Mouse (Mus musculus) frontal cortex, adult (tissue): ENCODE measurements around the gene Mfsd6l.

Experiments
- ATAC-seq: cut with Nextera tagmentation; 2 replicates; pipeline ENCODE4 v1.9.2; 2017; ENCODE audit warnings: mild to moderate bottlenecking, moderate library complexity, mixed read lengths; ENCODE audit not compliant: low TSS enrichment

The Mfsd6l gene

GRCm38 (mm10) chr11:68555918-68556584 is at the start of gene Mfsd6l:
Gene Mfsd6l, plus strand, starts transcription at chr11:68556186.
- no peak for ATAC-seq

GRCm38 (mm10) chr11:68507246-68507645 is 48.7 kb upstream of the Mfsd6l start:
- ATAC-seq, result no peak

GRCm38 (mm10) chr11:68508619-68509018 is 47.4 kb upstream of the Mfsd6l start:
- no peak for ATAC-seq

GRCm38 (mm10) chr11:68509194-68509593 is 46.8 kb upstream of the Mfsd6l start:
- no peak for ATAC-seq

GRCm38 (mm10) chr11:68513969-68514368 is 42.0 kb upstream of the Mfsd6l start:
- ATAC-seq, result peak; percentile 70; the same call in 1 of the 2 replicates

- no peak for ATAC-seq
Measured at GRCm38 (mm10) chr11:68519362-68519761, 36.6 kb upstream of the Mfsd6l start.

GRCm38 (mm10) chr11:68519815-68520214 is 36.2 kb upstream of the Mfsd6l start:
- no peak for ATAC-seq

- no peak for ATAC-seq
Measured at GRCm38 (mm10) chr11:68520439-68520838, 35.5 kb upstream of the Mfsd6l start.

- ATAC-seq, result no peak
Measured at GRCm38 (mm10) chr11:68521352-68521751, 34.6 kb upstream of the Mfsd6l start.

- ATAC-seq, result peak; percentile 64
Measured at GRCm38 (mm10) chr11:68526441-68526840, 29.5 kb upstream of the Mfsd6l start.

- peak; percentile 81 for ATAC-seq
Measured at GRCm38 (mm10) chr11:68531066-68531806, 24.8 kb upstream of the Mfsd6l start.

GRCm38 (mm10) chr11:68531941-68532535 is 23.9 kb upstream of the Mfsd6l start:
- ATAC-seq, result no peak

GRCm38 (mm10) chr11:68532773-68533172 is 23.2 kb upstream of the Mfsd6l start:
- no peak for ATAC-seq

GRCm38 (mm10) chr11:68533971-68534475 is 22.0 kb upstream of the Mfsd6l start:
- peak; percentile 36; the same call in 1 of the 2 replicates for ATAC-seq

- ATAC-seq, result no peak
Measured at GRCm38 (mm10) chr11:68536026-68536425, 20.0 kb upstream of the Mfsd6l start.

GRCm38 (mm10) chr11:68536465-68536864 is 19.5 kb upstream of the Mfsd6l start:
- ATAC-seq, result peak; percentile 64; the same call in 1 of the 2 replicates

GRCm38 (mm10) chr11:68539621-68540020 is 16.4 kb upstream of the Mfsd6l start:
- peak; percentile 75 for ATAC-seq

GRCm38 (mm10) chr11:68544554-68544953 is 11.4 kb upstream of the Mfsd6l start:
- ATAC-seq, result no peak

- no peak for ATAC-seq
Measured at GRCm38 (mm10) chr11:68545172-68545571, 10.8 kb upstream of the Mfsd6l start.

GRCm38 (mm10) chr11:68545682-68546222 is 10.2 kb upstream of the Mfsd6l start:
- ATAC-seq, result no peak

GRCm38 (mm10) chr11:68547484-68547883 is 8.5 kb upstream of the Mfsd6l start:
- no peak for ATAC-seq

- ATAC-seq, result no peak
Measured at GRCm38 (mm10) chr11:68549597-68549996, 6.4 kb upstream of the Mfsd6l start.
